Mouse (Mus musculus): ENCODE measurements around the gene Nfyb.

Nfyb gene

DNA sequence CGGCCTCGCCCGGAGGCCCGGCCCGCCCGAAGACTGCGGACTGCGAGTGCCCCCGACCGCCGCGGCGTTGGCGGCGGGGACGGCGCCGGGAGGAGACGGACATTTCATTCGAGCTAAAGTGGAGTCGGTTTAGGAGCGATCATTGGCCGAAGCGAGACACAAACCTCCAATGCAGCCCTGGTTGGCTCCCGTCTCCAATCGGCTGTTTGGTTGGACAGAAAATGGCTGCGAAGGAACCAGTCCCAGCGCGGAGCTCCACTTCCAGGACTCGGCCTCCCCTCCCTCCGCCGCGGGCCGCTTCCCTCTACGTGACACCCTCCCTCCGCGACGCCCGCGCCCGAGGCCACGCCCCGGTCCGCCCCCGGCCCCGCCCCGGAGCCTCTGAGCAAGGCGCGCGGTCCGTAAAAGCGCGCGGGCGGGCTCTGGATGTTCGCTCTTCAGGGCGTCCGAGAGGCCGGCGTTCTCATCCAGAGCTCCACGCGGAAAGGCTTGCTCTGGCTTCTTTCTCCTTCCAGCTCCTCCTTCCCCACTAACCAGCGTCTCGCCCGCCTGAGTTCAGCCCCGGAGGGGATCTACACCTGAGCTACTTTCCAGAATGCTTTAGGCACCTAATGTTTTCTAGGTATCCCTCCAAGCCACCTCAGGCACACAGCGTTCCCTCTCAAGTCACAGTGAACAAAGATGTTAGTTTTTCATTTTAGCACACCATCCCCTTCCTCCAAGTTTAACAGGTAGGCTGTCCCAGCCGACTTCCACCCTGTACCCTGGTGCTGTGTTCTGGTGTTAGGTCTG, at the start of gene Nfyb:
Gene Nfyb (minus strand): TSS at position 305 of the 792 bp plus-strand sequence.
- peak; percentile 82 for DNase-seq (ENCODE audit: low spot score)

DNA sequence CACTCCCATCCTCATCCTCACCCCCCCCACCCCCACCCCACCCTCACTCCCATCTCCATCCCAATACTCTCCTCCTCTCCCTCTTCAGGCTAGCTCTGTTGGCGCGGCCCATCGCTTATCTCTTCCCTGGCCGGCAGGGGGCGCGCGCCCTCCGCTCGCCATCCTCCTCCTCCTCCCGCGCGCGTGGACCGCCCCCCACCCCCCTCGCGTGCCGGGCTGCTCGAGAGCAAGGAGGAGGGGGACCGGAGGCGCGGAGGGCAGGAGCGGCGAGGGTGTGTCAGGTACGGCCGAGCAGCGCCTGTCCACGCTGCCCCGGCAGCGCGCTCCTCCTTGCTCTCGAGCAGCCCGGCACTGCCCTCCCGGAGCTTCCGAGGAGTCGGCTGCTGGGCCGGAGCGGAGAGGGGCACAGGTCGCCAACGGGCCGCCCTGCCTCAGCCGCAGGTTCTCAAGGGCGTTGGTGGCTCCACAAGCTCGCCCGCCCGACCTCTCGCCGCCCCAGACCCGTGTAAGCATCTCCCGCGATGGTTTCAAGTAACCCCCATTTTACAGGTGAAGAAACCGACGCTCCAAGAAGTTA, 48.0 kb upstream of the Nfyb start:
- peak; percentile 22 for DNase-seq (ENCODE audit: low spot score)

GRCm38 (mm10) chr10:82809352-82809751, 45.4 kb upstream of the Nfyb start:
- no peak for DNase-seq (ENCODE audit: low spot score)

DNA sequence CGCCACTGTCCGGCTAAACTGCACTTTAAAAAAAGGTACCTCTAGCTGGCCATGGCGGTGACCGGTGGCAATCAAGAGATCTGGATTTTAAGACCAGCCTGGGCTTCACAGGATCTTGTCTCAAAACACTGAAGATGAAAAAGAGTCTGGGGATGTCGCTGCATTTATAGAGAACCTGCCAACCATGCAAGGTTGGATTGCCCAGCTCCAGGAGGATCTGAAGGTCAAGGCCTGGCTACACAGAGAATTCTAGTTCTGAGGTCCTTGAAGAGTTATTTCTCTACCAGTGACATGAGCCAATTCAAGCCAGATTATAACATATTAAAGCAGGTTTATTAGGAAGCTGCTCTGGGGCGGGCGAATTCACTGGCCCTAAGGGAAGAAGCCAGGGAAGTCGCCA, 44.9 kb upstream of the Nfyb start:
- no peak for DNase-seq (ENCODE audit: low spot score)

DNA sequence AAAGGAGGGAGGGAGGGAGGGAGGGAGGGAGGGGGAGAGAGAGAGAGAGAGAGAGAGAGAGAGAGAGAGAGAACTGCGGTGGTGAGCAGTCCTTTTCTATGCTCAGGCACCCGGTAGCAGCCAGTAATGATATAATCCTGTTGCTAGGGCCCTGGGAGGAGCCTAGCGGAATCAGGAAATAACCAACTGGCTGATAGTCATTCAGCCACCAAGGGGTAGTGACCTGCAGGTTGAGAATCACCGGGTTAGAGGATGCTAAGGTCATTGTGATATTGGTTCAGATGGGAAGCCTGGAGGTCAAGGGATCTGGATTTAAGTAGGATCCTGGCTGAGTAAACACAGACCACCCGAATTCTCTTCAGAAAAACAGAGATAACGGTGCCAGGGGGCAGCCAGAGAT, 44.2 kb upstream of the Nfyb start:
- DNase-seq (ENCODE audit: low spot score): no peak

GRCm38 (mm10) chr10:82807238-82807637, 43.3 kb upstream of the Nfyb start:
- DNase-seq (ENCODE audit: low spot score): no peak

DNA sequence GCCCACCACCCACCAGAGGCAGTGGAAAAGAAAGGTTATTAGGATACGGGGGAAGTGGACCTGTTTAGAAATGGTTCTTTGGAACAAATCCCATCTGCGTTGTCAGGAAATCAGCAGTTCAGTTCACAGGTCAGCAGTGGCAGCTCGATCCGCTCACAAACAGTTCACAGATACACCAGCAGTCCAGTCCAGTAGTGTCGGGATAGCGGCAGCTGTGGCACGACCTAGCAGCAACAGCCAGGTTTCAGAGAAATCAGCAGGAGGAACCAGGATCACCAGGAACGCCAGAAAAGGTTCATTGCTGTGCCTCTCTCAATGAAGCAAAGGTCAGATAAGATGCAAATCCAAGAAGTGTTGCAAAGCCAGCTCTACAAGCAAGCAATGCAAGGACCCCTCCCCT, 42.5 kb upstream of the Nfyb start:
- no peak for DNase-seq (ENCODE audit: low spot score)

GRCm38 (mm10) chr10:82805111-82805510, 41.2 kb upstream of the Nfyb start:
- no peak for DNase-seq (ENCODE audit: low spot score)

DNA sequence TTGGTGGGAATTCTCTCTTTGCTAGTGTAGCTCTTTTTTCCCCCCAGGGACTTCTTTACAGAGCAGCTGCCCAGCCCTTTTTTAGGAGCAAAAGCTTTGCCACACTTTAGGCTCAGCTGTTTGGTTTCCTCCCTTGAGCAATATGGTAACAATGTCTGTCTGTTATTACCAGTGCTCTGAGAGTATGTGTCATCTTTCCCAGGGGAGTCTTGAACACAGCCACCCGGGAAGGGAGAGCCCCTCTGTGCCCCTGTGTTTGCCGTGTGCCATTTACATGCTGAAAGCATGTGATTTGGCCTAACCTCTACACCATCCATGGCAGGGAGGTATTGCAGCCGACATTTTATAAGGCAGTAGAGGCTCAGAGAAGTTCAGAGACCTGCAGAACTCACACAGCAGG, 40.5 kb upstream of the Nfyb start:
- DNase-seq (ENCODE audit: low spot score): no peak

GRCm38 (mm10) chr10:82800094-82800493, 36.1 kb upstream of the Nfyb start:
- DNase-seq (ENCODE audit: low spot score): no peak

- DNase-seq (ENCODE audit: low spot score): no peak
These were observed 34.5 kb upstream of the Nfyb start for GRCm38 (mm10) chr10:82798312-82798933.

GRCm38 (mm10) chr10:82797119-82797491, 33.2 kb upstream of the Nfyb start:
- DNase-seq (ENCODE audit: low spot score): no peak

DNA sequence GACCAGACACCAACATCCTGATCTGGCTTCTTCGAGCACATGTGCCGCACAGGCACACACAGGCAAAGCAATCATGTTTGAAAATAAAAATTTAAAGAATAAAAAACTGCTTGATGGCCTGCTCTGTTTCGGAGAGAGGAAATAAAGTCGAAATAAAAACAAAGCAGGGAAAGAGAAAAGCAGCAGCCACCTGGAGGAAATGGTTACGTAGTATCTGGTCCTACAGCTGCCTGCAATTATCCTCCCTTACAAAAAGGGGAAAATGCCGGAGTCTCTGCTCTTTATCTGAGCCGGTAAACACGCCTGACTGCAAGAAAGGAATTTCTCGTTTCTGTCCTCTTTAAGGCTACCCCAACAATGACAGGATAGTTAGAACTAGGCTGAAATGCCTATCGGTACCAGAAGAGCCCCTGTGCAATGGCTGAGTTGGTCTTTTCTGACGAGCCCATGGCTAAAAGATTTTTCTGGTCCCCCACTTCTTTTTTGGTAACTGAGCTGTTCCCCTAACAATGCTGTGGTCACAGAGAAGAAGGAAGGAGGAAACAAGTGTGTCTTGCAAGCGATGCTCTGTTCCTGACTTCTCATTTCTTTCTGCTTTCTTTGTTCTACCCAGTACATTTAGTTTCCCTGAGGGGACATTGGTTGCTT, 32.7 kb upstream of the Nfyb start:
- no peak for DNase-seq (ENCODE audit: low spot score)

GRCm38 (mm10) chr10:82795767-82796166, 31.8 kb upstream of the Nfyb start:
- DNase-seq (ENCODE audit: low spot score): no peak

DNA sequence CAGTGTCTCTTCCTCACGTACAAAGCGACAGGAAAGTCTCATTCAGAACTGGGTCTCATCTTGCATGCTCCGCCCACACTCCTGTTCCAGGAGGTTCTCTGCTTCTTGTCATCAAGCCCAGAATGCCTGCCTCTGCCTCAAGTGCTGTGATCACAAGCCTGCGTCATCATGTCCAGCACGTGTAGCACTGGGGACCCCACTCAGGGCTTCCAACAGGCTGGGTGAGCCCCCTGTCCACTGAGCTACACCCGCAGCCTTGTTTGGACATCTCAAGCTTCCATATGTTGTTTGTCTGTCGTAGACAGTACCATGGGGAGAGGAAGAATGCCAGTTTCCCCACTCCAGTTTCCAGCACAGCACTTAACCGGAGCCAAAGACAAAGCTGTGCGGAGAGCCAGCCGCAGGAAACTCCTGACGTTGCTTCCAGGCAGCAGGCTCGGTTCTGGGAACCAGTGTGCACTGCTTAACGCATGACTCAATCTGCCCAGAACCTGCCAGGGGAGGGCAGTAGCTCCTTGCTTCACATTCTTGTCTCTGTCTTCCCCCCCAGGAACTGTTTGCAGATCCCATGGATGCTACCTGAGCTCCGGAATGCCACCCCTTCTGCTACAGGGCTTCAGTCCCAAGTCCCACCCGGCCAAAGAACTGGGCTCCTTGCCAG, 31.3 kb upstream of the Nfyb start:
- no peak for DNase-seq (ENCODE audit: low spot score)

GRCm38 (mm10) chr10:82792311-82792710, 28.4 kb upstream of the Nfyb start:
- no peak for DNase-seq (ENCODE audit: low spot score)

DNA sequence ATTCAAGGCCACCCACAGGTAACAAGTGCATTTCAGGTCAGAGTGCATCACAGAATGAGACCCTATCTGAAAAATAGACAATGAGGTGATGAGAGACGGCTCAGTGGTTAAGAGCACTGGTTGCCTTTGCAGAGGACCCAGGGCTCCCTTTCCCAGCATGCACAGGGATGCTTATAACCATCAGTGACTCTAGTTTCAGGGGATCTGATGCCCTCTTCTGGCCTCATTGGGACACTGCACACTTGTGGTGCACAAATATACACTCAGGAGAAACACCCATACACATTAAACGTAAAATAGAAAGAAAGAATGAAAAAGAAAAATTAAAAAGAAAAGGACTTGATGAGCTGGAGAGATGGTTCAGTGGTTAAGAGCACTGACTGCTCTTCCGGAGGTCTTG, 27.8 kb upstream of the Nfyb start:
- no peak for DNase-seq (ENCODE audit: low spot score)

- DNase-seq (ENCODE audit: low spot score): no peak
These were observed 26.6 kb upstream of the Nfyb start for GRCm38 (mm10) chr10:82790504-82790903.

DNA sequence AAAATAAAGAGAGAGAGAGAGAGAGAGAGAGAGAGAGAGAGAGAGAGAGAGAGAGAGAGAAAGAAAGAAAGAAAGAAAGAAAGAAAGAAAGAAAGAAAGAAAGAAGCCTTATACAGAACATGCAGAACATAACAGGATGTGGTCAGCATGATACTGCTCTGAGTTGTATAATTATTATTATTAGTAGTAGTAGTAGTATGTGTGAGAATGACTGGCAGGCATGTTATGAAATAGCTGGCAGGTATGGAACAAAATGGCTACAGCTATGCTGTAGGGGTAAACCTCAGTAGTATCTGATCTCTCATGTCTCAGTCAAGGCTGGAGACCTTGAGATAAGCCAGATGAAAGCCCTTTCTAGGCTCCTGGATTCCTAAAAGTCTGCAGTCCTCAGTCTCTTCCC, 25.2 kb upstream of the Nfyb start:
- no peak for DNase-seq (ENCODE audit: low spot score)

DNA sequence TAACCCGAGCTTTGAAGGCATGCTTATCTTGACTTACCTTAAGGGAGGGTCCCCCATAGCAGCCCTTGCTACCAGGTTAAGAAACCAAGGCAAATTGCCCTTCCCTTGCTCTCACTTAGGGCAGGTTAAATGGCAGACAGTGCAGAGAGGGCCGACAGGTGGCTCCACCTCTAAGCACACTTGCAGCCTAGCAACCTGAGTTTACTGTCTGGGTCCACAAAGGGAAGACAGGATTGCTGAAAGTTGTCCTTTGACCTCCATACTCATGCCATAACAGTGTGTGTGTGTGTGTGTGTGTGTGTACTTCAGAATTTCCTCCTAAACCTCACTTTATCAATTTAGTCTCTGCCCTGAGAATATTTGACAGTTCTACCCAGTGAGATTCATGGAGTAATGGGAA, 18.5 kb upstream of the Nfyb start:
- DNase-seq (ENCODE audit: low spot score): no peak

- no peak for DNase-seq (ENCODE audit: low spot score)
These were observed 16.9 kb upstream of the Nfyb start for GRCm38 (mm10) chr10:82780816-82781215.

GRCm38 (mm10) chr10:82780322-82780721, 16.4 kb upstream of the Nfyb start:
- no peak for DNase-seq (ENCODE audit: low spot score)
